Mouse (Mus musculus) limb, embryonic 10.5 days (tissue): ENCODE results near the gene Pdrg1. TPM values are rescaled to one million over a fixed set of nuclear protein-coding genes. Genes with fewer than 3 reads are reported as not detected.

ENCODE experiments used
- DNase-seq: peaks from one replicate; pipeline ENCODE4 v3.0.0-alpha.2; 2017; ENCODE audit warnings: low spot score
- H3K27ac ChIP-seq: fragments of 300-500 bp; sonication (generic); 2 replicates; pipeline ENCODE4 v1.5.1; 2016; ENCODE audit warnings: mild to moderate bottlenecking
- H3K27me3 ChIP-seq: fragments of 300-500 bp; sonication (generic); 2 replicates; pipeline ENCODE4 v1.6.1; 2016; ENCODE audit warnings: low read depth, mild to moderate bottlenecking; ENCODE audit not compliant: poor library complexity, severe bottlenecking
- H3K36me3 ChIP-seq: fragments of 300-500 bp; sonication (generic); 2 replicates; pipeline ENCODE4 v1.6.1; 2016; ENCODE audit warnings: mild to moderate bottlenecking, moderate library complexity
- H3K4me1 ChIP-seq: fragments of 300-500 bp; sonication (generic); 2 replicates; pipeline ENCODE4 v1.6.1; 2016
- H3K4me3 ChIP-seq: fragments of 300-500 bp; sonication (generic); 2 replicates; pipeline ENCODE4 v1.5.1; 2016; ENCODE audit warnings: mild to moderate bottlenecking, moderate library complexity
- H3K9me3 ChIP-seq: fragments of 300-500 bp; sonication (generic); replicated peaks from 2 replicates; pipeline ENCODE4 v1.6.1; 2016; ENCODE audit warnings: mild to moderate bottlenecking
- WGBS: fragments of 180-500 bp; shearing (Covaris S2); methylation state at CpG from one replicate; pipeline ENCODE4 v1.1.7; 2016; 5-methylcytosine and 5-hydroxymethylcytosine counted together
- polyA plus RNA-seq: library from polyadenylated mRNA; unstranded; fragments of >200 nt; fragmentation: Nextera tagmentation; extraction: Ambion mirVana; gene quantifications from 2 replicates; pipeline ENCODE4 v1.2.1, GENCODE M21; 2016

Pdrg1 gene
- polyA plus RNA-seq, 1 experiment from 2014 or later, result 82.6 TPM

- no peaks in the 10 kb centered on the region for H3K9me3 ChIP-seq
- H3K36me3 ChIP-seq, result no peaks in the 10 kb centered on the region
- H3K27ac ChIP-seq, result no peak overlapping the region
- no peak overlapping the region for H3K4me3 ChIP-seq
- no peaks in the 10 kb centered on the region for H3K4me1 ChIP-seq
- 64% methylated on average over 3 of the region's 3 CpGs for WGBS
- no peak for DNase-seq
- H3K27me3 ChIP-seq, result 0 out of 2 replicates have a peak, but pooled peaks cover 5% of the 10 kb centered on the region
Observed at GRCm38 (mm10) chr2:152976991-152977390, 38.2 kb downstream of the Pdrg1 start.

- Histone ChIP-seq H3K4me3 (no peak overlapping the region), H3K36me3 (no peaks in the 10 kb centered on the region), H3K9me3 (no peaks in the 10 kb centered on the region), H3K27me3 (no peaks in the 10 kb centered on the region), H3K27ac (no peak overlapping the region), H3K4me1 (peaks cover 5% of the 10 kb centered on the region; the same call in 1 of the 2 replicates)
- no peak for DNase-seq
- 75% methylated on average over 4 of the region's 4 CpGs for WGBS
Observed at GRCm38 (mm10) chr2:152965555-152965954, 49.7 kb downstream of the Pdrg1 start.

- H3K4me3 ChIP-seq, result peak within 1 kb of the TSS; percentile 56
- peak; percentile 80 for DNase-seq
- peaks cover 5% of the 10 kb centered on the region; the same call in 1 of the 2 replicates for H3K4me1 ChIP-seq
- H3K36me3 ChIP-seq, result no peaks in the 10 kb centered on the region
- H3K9me3 ChIP-seq, result no peaks in the 10 kb centered on the region
- 2% methylated on average over 34 of the region's 34 CpGs for WGBS
- no peaks in the 10 kb centered on the region for H3K27me3 ChIP-seq
- peak within 1 kb of the TSS; percentile 72 for H3K27ac ChIP-seq
Observed at GRCm38 (mm10) chr2:152962091-152962793, 53.0 kb downstream of the Pdrg1 start, which contains the start of gene Ttll9. Gene Ttll9, plus strand, starts transcription at chr2:152962485.

Other genes with a start within 250 kb of the Pdrg1 start
- gene Bcl2l1, start 183.7 kb downstream of the Pdrg1 start, polyA plus RNA-seq, result 90.1 and 103 TPM in 2 replicates
- 141 and 147 TPM in 2 replicates for gene Tpx2, start 167.5 kb downstream of the Pdrg1 start, polyA plus RNA-seq
- not detected in 2 replicates for gene Mylk2, start 104.1 kb downstream of the Pdrg1 start, polyA plus RNA-seq
- gene Foxs1, start 82.2 kb downstream of the Pdrg1 start, polyA plus RNA-seq, result 0.26 and 0.64 TPM in 2 replicates
- 0.58 and 0.68 TPM in 2 replicates for gene Dusp15, start 63.7 kb downstream of the Pdrg1 start, polyA plus RNA-seq
- gene Ttll9, start 52.9 kb downstream of the Pdrg1 start, polyA plus RNA-seq, result 0.53 and 1.7 TPM in 2 replicates
- not detected in 2 replicates for gene Xkr7, start 16.4 kb upstream of the Pdrg1 start, polyA plus RNA-seq
- 1.5 and 1.7 TPM in 2 replicates for gene Ccm2l, start 50.5 kb upstream of the Pdrg1 start, polyA plus RNA-seq
- 0.88 and 1.1 TPM in 2 replicates for gene Hck, start 93.0 kb upstream of the Pdrg1 start, polyA plus RNA-seq
- 66.5 and 84.3 TPM in 2 replicates for gene Tm9sf4, start 145.9 kb upstream of the Pdrg1 start, polyA plus RNA-seq
- 5.8 and 9.9 TPM in 2 replicates for gene Tspyl3, start 210.0 kb upstream of the Pdrg1 start, polyA plus RNA-seq
- 24.6 and 27.3 TPM in 2 replicates for gene Plagl2, start 226.0 kb upstream of the Pdrg1 start, polyA plus RNA-seq
- gene Pofut1, start 226.1 kb upstream of the Pdrg1 start, polyA plus RNA-seq, result 5.9 and 6.1 TPM in 2 replicates